Mouse (Mus musculus): ENCODE results near the gene Prl2c2. TPM values are rescaled to one million over a fixed set of nuclear protein-coding genes. Genes with fewer than 3 reads are reported as not detected.

Prl2c2 gene
- polyA plus RNA-seq (2014; fragmentation: Illumina TruSeq; extraction: RNeasy Lipid Tissue Mini Kit (QIAGEN cat#74804); ENCODE audit: low read depth, low replicate concordance) = not detected

DNA sequence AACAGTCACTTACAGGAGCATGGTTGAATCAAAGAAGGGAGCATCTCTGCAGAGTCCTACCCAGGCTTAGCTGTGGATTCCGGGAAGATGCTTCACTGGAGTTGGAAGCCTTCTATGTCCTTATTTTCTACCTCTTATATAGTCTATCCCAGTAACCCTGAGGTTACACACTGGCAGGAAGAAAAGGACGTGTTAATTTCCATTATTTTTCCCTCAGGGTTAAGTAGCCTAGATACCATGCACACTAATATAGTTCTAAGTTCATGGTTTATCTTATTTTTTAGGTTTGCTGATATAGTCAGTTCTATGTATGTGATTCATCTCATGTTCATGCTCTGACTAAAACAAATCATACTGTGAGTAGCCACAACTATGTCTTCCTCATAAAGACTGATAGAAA, at the start of gene Prl2c2:
Gene Prl2c2 (minus strand): TSS at position 101 of the 400 bp plus-strand sequence.

Other genes starting within 250 kb of the Prl2c2 start
- not detected for gene Prl2c3, start 205.3 kb downstream of the Prl2c2 start, polyA plus RNA-seq (2014; fragmentation: Illumina TruSeq; extraction: RNeasy Lipid Tissue Mini Kit (QIAGEN cat#74804); ENCODE audit: low read depth, low replicate concordance)
- gene Prl2c5, start 177.3 kb upstream of the Prl2c2 start, polyA plus RNA-seq (2014; fragmentation: Illumina TruSeq; extraction: RNeasy Lipid Tissue Mini Kit (QIAGEN cat#74804); ENCODE audit: low read depth, low replicate concordance) = not detected